Mouse (Mus musculus) E14TG2a.4 (cell line): Measurements from ENCODE around the gene Prr13.

ENCODE experiments used
- H3K27me3 ChIP-seq: 2 replicates; pipeline ENCODE4 v1.6.1; 2014; ENCODE audit warnings: low read length, control low read depth; ENCODE audit not compliant: insufficient read depth
- H3K36me3 ChIP-seq: 2 replicates; pipeline ENCODE4 v1.6.1; 2014; ENCODE audit warnings: low read length, control low read depth; ENCODE audit not compliant: insufficient read depth
- H3K4me1 ChIP-seq: replicated peaks from 2 replicates; pipeline ENCODE4 v1.6.1; 2014; ENCODE audit warnings: low read depth, low read length, control low read depth
- H3K4me3 ChIP-seq: replicated peaks from 2 replicates; pipeline ENCODE4 v1.5.1; 2014; ENCODE audit warnings: mild to moderate bottlenecking, low read length
- H3K9me3 ChIP-seq: 2 replicates; pipeline ENCODE4 v1.6.1; 2014; ENCODE audit warnings: low read length, control low read depth
- CTCF ChIP-seq: conservative IDR thresholded peaks from 2 replicates; pipeline ENCODE4 v1.5.1; 2014; ENCODE audit warnings: low read length
- NANOG ChIP-seq: IDR thresholded peaks from 2 replicates; pipeline ENCODE4 v1.6.1; 2014; ENCODE audit warnings: borderline replicate concordance, low read length, mixed read lengths
- POU5F1 ChIP-seq: IDR thresholded peaks from 2 replicates; pipeline ENCODE4 v1.6.1; 2014; ENCODE audit warnings: low read length, borderline replicate concordance

The Prr13 gene

GRCm38 (mm10) chr15:102468675-102469370 lies 10.0 kb downstream of the Prr13 start:
- H3K4me3 ChIP-seq = no peak overlapping the region
- peaks cover 35% of the 10 kb centered on the region for H3K4me1 ChIP-seq
- H3K36me3 ChIP-seq = peaks cover 75% of the 10 kb centered on the region
- H3K9me3 ChIP-seq = no peaks in the 10 kb centered on the region
- TF ChIP-seq NANOG = no peak
- no peak for TF ChIP-seq POU5F1
- no peak; the same call in 1 of the 2 replicates for TF ChIP-seq CTCF
- no peaks in the 10 kb centered on the region for H3K27me3 ChIP-seq

- no peaks in the 10 kb centered on the region for H3K27me3 ChIP-seq
- peak; percentile 69 for TF ChIP-seq CTCF
- no peak for TF ChIP-seq POU5F1
- TF ChIP-seq NANOG = no peak
- no peaks in the 10 kb centered on the region for H3K9me3 ChIP-seq
- H3K4me1 ChIP-seq = peaks cover 38% of the 10 kb centered on the region
- H3K4me3 ChIP-seq = peak within 1 kb of the TSS; percentile 92
- H3K36me3 ChIP-seq = peaks cover 75% of the 10 kb centered on the region
These were observed 11.4 kb downstream of the Prr13 start, which contains the start of gene Pcbp2 for GRCm38 (mm10) chr15:102470183-102470604. TSS of gene Pcbp2 (plus strand) at chr15:102470539.

- Histone ChIP-seq H3K27me3 (no peaks in the 10 kb centered on the region), H3K4me3 (peak overlapping the region; percentile 92), H3K9me3 (no peaks in the 10 kb centered on the region), H3K36me3 (peaks cover 75% of the 10 kb centered on the region), H3K4me1 (peaks cover 43% of the 10 kb centered on the region)
- TF ChIP-seq POU5F1 = no peak
- no peak for TF ChIP-seq CTCF
These were observed 11.9 kb downstream of the Prr13 start for GRCm38 (mm10) chr15:102470605-102471294.

- H3K4me1 ChIP-seq = peaks cover 48% of the 10 kb centered on the region
- peak overlapping the region; percentile 92 for H3K4me3 ChIP-seq
- peaks cover 75% of the 10 kb centered on the region for H3K36me3 ChIP-seq
- H3K9me3 ChIP-seq = no peaks in the 10 kb centered on the region
- TF ChIP-seq CTCF (no peak), NANOG (no peak), POU5F1 (no peak)
- H3K27me3 ChIP-seq = no peaks in the 10 kb centered on the region
These were observed 12.4 kb downstream of the Prr13 start for GRCm38 (mm10) chr15:102471295-102471645.

GRCm38 (mm10) chr15:102471727-102472126 lies 12.9 kb downstream of the Prr13 start:
- H3K9me3 ChIP-seq = no peaks in the 10 kb centered on the region
- TF ChIP-seq CTCF = no peak
- TF ChIP-seq NANOG = no peak
- no peak for TF ChIP-seq POU5F1
- H3K4me3 ChIP-seq = peak overlapping the region; percentile 92
- no peaks in the 10 kb centered on the region for H3K27me3 ChIP-seq
- H3K36me3 ChIP-seq = peaks cover 75% of the 10 kb centered on the region
- H3K4me1 ChIP-seq = peaks cover 52% of the 10 kb centered on the region

GRCm38 (mm10) chr15:102473246-102473645 lies 14.4 kb downstream of the Prr13 start:
- Histone ChIP-seq H3K4me1 (peaks cover 66% of the 10 kb centered on the region), H3K9me3 (no peaks in the 10 kb centered on the region), H3K27me3 (no peaks in the 10 kb centered on the region), H3K4me3 (peak overlapping the region; percentile 92), H3K36me3 (peaks cover 77% of the 10 kb centered on the region)
- TF ChIP-seq NANOG (no peak), CTCF (no peak), POU5F1 (no peak)

DNA sequence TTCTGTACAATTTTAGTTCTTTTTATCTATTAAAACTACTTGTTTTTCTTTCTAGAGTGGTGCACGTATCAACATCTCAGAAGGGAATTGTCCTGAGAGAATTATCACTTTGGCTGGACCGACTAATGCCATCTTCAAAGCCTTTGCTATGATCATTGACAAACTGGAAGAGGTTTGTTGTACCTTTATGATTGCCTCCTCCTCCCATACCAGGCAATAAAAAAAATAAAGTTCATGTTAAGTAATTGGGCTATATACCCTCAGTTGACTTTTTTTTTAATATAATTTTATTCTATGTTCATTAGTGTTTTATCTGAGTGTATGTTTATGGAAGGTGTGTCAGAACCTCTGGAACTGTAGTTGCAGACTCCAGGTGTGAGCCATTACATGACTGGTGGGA lies 15.7 kb downstream of the Prr13 start:
- Histone ChIP-seq H3K4me3 (no peak overlapping the region), H3K36me3 (peaks cover 78% of the 10 kb centered on the region), H3K27me3 (no peaks in the 10 kb centered on the region), H3K4me1 (peaks cover 69% of the 10 kb centered on the region), H3K9me3 (no peaks in the 10 kb centered on the region)
- no peak for TF ChIP-seq CTCF
- TF ChIP-seq NANOG = no peak
- no peak for TF ChIP-seq POU5F1

- no peaks in the 10 kb centered on the region for H3K27me3 ChIP-seq
These were observed 24.3 kb downstream of the Prr13 start for GRCm38 (mm10) chr15:102483136-102483535.

GRCm38 (mm10) chr15:102485853-102486252 lies 27.0 kb downstream of the Prr13 start:
- H3K27me3 ChIP-seq = no peaks in the 10 kb centered on the region
- no peaks in the 10 kb centered on the region for H3K9me3 ChIP-seq
- TF ChIP-seq NANOG = no peak
- TF ChIP-seq POU5F1 = no peak
- TF ChIP-seq CTCF = no peak
- no peak overlapping the region for H3K4me3 ChIP-seq
- H3K36me3 ChIP-seq = peaks cover 100% of the 10 kb centered on the region
- peaks cover 38% of the 10 kb centered on the region for H3K4me1 ChIP-seq

More at GRCm38 (mm10) chr15:102483136-102483535, 24.3 kb downstream of the Prr13 start:
- Histone ChIP-seq H3K4me3 (no peak overlapping the region), H3K36me3 (peaks cover 99% of the 10 kb centered on the region), H3K9me3 (no peaks in the 10 kb centered on the region), H3K4me1 (peaks cover 55% of the 10 kb centered on the region)
- TF ChIP-seq POU5F1 (no peak), CTCF (no peak), NANOG (no peak)
